Mouse (Mus musculus): ENCODE results near the gene Bcl2.

GRCm38 (mm10) chr1:106710202-106710601 lies 3.9 kb downstream of the Bcl2 start:
- no peak for TF ChIP-seq CTCF (IDR thresholded peaks at IDR 0.05; ENCODE audit: extremely low read depth, insufficient read depth, low read length)
- no peak for TF ChIP-seq POLR2A (IDR thresholded peaks at IDR 0.05; ENCODE audit: extremely low read depth, insufficient read depth, low read length)
